Mouse (Mus musculus): Measurements from ENCODE around the gene Anln.

GRCm38 (mm10) chr9:22394725-22395124 is 5.7 kb upstream of the Anln start:
- TF ChIP-seq CTCF (IDR thresholded peaks at IDR 0.05) (no peak), EP300 (IDR thresholded peaks at IDR 0.05) (no peak)

Data from lung, postnatal 0 days (tissue).